Mouse (Mus musculus) spleen, adult 2 months (tissue): ENCODE data around the gene 5430419D17Rik.

Experiments
- CTCF ChIP-seq: fragments of 200-500 bp; IDR thresholded peaks from 2 replicates; pipeline ENCODE4 v1.5.1; 2011; ENCODE audit warnings: mild to moderate bottlenecking, inconsistent platforms; ENCODE audit not compliant: insufficient read depth, insufficient read length, insufficient replicate concordance; ENCODE audit errors: extremely low read depth
- POLR2A ChIP-seq: fragments of 200-500 bp; IDR thresholded peaks from 2 replicates; pipeline ENCODE4 v1.6.1; 2011; ENCODE audit warnings: low read depth, low read length, inconsistent platforms

DNA sequence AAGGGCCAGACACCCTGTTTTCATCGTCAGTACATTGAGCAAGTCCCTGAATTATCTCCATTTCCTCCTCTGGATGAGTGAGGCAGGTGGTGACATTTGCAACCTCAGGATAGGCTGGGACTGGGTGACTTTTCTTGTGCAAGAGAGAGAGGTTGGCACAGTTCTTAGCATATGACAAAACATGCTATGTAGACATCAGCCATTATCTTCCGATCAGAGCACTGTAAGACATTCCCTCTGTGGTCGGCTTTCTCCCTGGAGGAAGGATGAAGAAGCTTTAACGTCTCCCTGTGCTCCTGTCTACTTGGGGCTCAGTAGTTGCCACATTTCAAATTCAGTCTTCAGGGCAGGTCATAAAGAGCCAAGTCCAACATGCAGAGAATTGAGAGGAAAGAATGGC, 90.0 kb downstream of the 5430419D17Rik start:
- TF ChIP-seq POLR2A (no peak), CTCF (no peak)
